Comparison of ENCODE assay signal across 10 mouse cellular contexts in the genomic region with DNA sequence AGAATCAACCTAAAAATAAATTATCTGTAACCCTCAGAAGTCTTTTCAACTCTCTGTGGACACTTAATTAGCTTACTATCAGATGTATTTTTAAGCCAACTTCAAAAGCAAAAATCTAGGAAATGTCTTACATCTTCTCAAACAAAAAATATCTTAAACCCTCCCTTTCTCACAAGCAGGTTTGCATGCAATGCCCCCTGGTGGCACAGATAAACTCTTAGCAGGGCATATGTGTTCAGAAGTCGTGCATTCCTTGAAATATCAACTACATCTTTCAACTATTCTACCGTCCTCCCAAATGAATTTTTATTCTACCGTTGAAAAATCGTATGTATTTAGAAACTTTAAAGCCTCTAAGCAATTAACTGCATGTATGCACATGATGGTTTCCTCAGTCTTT. TPM values are rescaled to one million over a fixed set of nuclear protein-coding genes. Genes with fewer than 3 reads are reported as not detected.
DNase-seq lines count a peak whose midpoint lies in the region; ATAC-seq and TF ChIP-seq lines count a peak whose summit lies in the region.
"Had no signal": no experiment of that assay in that cellular context is flagged by ENCODE, and none has a peak within 500 bp of the region (broad histone marks: within the 10 kb centered on the region; RNA-seq: fewer than 3 reads in every experiment).

No protein-coding gene starts in this region.

- ATAC-seq in kidney, embryonic 14.5 days (ENCODE audit: low FRiP score, low TSS enrichment), result no peak
- ATAC-seq in G1E (ENCODE audit: extremely low read depth, insufficient number of reproducible peaks, low FRiP score, poor library complexity, severe bottlenecking), result no peak
- no peak for ATAC-seq in liver, embryonic 14.5 days (ENCODE audit: insufficient read depth)
- ATAC-seq in activated CD4-positive, CD25-positive, alpha-beta regulatory T cell, adult 4 months, result no peak

- H3K4me2 ChIP-seq in kidney, embryonic 14.5 days (replicated peaks; ENCODE audit: low read depth, low read length), result no peak overlapping the region
- H3K4me2 ChIP-seq in liver, embryonic 14.5 days (ENCODE audit: low read depth), result no peak overlapping the region
- H3K4me2 ChIP-seq: embryonic facial prominence, embryonic 15.5 days had no signal

- no peak overlapping the region for H3K4me3 ChIP-seq in kidney, embryonic 14.5 days (ENCODE audit: low read length)
- no peak overlapping the region for H3K4me3 ChIP-seq in G1E (ENCODE audit: low read depth, low read length)
- no peak overlapping the region for H3K4me3 ChIP-seq in liver, embryonic 14.5 days (ENCODE audit: insufficient read depth in 1 of 2, low read depth in 2 of 2, low read length in 2 of 2)
- H3K4me3 ChIP-seq: embryonic facial prominence, embryonic 15.5 days; limb, embryonic 12.5 days had no signal

- no peak overlapping the region for H3K9ac ChIP-seq in kidney, embryonic 14.5 days (ENCODE audit: low read depth, low read length)
- H3K9ac ChIP-seq in liver, embryonic 14.5 days (replicated peaks), result no peak overlapping the region
- H3K9ac ChIP-seq: embryonic facial prominence, embryonic 15.5 days; limb, embryonic 12.5 days had no signal

- peak; percentile 12; the same call in 1 of the 2 replicates for TF ChIP-seq CTCF in G1E (IDR thresholded peaks at IDR 0.05; ENCODE audit: low read depth, low read length)
- peak; percentile 55; the same call in 1 of the 2 replicates for TF ChIP-seq CTCF in liver, embryonic 14.5 days (IDR thresholded peaks at IDR 0.05; ENCODE audit: low read depth)

- peak; percentile 20 to 52 for DNase-seq in kidney, adult 8-10 months
- DNase-seq in G1E (ENCODE audit: low spot score), result no peak
- peak; percentile 36 for DNase-seq in adrenal gland, adult 2 months
- peak; percentile 52 for DNase-seq in heart, postnatal 4 days
- peak in 2 of 3 experiments; percentile 7 to 17 for DNase-seq in liver, embryonic 14.5 days (ENCODE audit: low read depth in 3 of 3, low spot score in 3 of 3)
- peak; percentile 31 for DNase-seq in telencephalon, adult 2 months (ENCODE audit: low read depth, low spot score)

- H3K27ac ChIP-seq in kidney, embryonic 14.5 days (ENCODE audit: low read depth, low read length), result no peak overlapping the region
- H3K27ac ChIP-seq in liver, embryonic 14.5 days, result no peak overlapping the region
- H3K27ac ChIP-seq: embryonic facial prominence, embryonic 15.5 days; limb, embryonic 12.5 days had no signal

- no peaks in the 10 kb centered on the region for H3K27me3 ChIP-seq in kidney, embryonic 14.5 days (ENCODE audit: control insufficient read depth, insufficient read depth, low read length)
- H3K27me3 ChIP-seq in G1E (ENCODE audit: insufficient read depth, low read length), result no peaks in the 10 kb centered on the region
- H3K27me3 ChIP-seq in liver, embryonic 14.5 days (ENCODE audit: control insufficient read depth, insufficient read depth, low read length), result no peaks in the 10 kb centered on the region
- H3K27me3 ChIP-seq: embryonic facial prominence, embryonic 15.5 days; limb, embryonic 12.5 days had no signal

- no peaks in the 10 kb centered on the region for H3K9me3 ChIP-seq in kidney, embryonic 14.5 days (ENCODE audit: control insufficient read depth, low read length)
- H3K9me3 ChIP-seq in G1E (replicated peaks), result no peaks in the 10 kb centered on the region
- H3K9me3 ChIP-seq in liver, embryonic 14.5 days (ENCODE audit: control insufficient read depth, low read length), result no peaks in the 10 kb centered on the region
- H3K9me3 ChIP-seq: embryonic facial prominence, embryonic 15.5 days; limb, embryonic 12.5 days had no signal

- WGBS in kidney, embryonic 14.5 days, result 27% methylated on average over 4 of the region's 4 CpGs
- WGBS in liver, embryonic 14.5 days (ENCODE audit: insufficient replicate concordance), result 44% methylated on average over 4 of the region's 4 CpGs

- no peak for TF ChIP-seq EP300 in liver, embryonic 14.5 days (IDR thresholded peaks at IDR 0.05; ENCODE audit: low read depth)

- H3K36me3 ChIP-seq in kidney, embryonic 14.5 days (ENCODE audit: control insufficient read depth, insufficient read depth, low read length), result no peaks in the 10 kb centered on the region
- peaks cover 40% of the 10 kb centered on the region for H3K36me3 ChIP-seq in G1E (replicated peaks)
- no peaks in the 10 kb centered on the region for H3K36me3 ChIP-seq in liver, embryonic 14.5 days (replicated peaks; ENCODE audit: control insufficient read depth, insufficient read depth, low read depth)
- H3K36me3 ChIP-seq: embryonic facial prominence, embryonic 15.5 days had no signal

- 0 out of 2 replicates have a peak, but pooled peaks cover 8% of the 10 kb centered on the region for H3K4me1 ChIP-seq in kidney, embryonic 14.5 days (ENCODE audit: control insufficient read depth, insufficient read depth, low read length)
- peaks cover 4% of the 10 kb centered on the region; the same call in 1 of the 2 replicates for H3K4me1 ChIP-seq in G1E (ENCODE audit: insufficient read depth, low read depth, low read length)
- H3K4me1 ChIP-seq in liver, embryonic 14.5 days (replicated peaks; ENCODE audit: control insufficient read depth in 2 of 2, insufficient read depth in 2 of 2, low read length in 1 of 2), result peaks cover 0 to 2% of the 10 kb centered on the region in 2 experiments; a peak in 1 of 4 replicates
- H3K4me1 ChIP-seq: embryonic facial prominence, embryonic 15.5 days had no signal

RNA-seq across cellular contexts. Expression of a gene that starts 39.1 kb away (rescaled TPM):
- polyA plus RNA-seq in kidney, embryonic 14.5 days (2014; fragmentation: Nextera tagmentation; extraction: Ambion mirVana), result 69.5 and 95.1 TPM in 2 replicates
- total RNA-seq in G1E (2014; fragmentation: Nextera tagmentation), result 105 and 112 TPM in 2 replicates
- 61.6 and 72.9 TPM in 2 replicates for total RNA-seq in G1E (2017)
- polyA plus RNA-seq in G1E (2012), result 16.7 and 20.1 TPM in 2 replicates
- 100 to 1,000 TPM; 181 to 188 TPM for total RNA-seq in adrenal gland, adult 2 months (2021)
- polyA plus RNA-seq in adrenal gland, adult 2 months (2012; rRNA removed), result 45.4 and 49.8 TPM in 2 replicates
- total RNA-seq in heart, postnatal 4 days (2021), result 100 to 1,000 TPM; 126 to 131 TPM
- 18.5 and 26.6 TPM in 2 replicates for polyA plus RNA-seq in liver, embryonic 14.5 days (2012; rRNA removed)
- 41.7 and 42.5 TPM in 2 replicates for polyA plus RNA-seq in liver, embryonic 14.5 days (2014; fragmentation: Nextera tagmentation; extraction: Ambion mirVana)
- polyA plus RNA-seq in activated CD4-positive, CD25-positive, alpha-beta regulatory T cell, adult 4 months (2017; shearing (Covaris generic)), result 10 to 100 TPM; 34.0 to 48.4 TPM
